Mouse (Mus musculus) spleen, adult 2 months (tissue): Measurements from ENCODE around the gene Snrnp70.

Experiments used
- CTCF ChIP-seq: fragments of 200-500 bp; IDR thresholded peaks from 2 replicates; pipeline ENCODE4 v1.5.1; 2011; ENCODE audit warnings: mild to moderate bottlenecking, inconsistent platforms; ENCODE audit not compliant: insufficient read depth, insufficient read length, insufficient replicate concordance; ENCODE audit errors: extremely low read depth
- POLR2A ChIP-seq: fragments of 200-500 bp; IDR thresholded peaks from 2 replicates; pipeline ENCODE4 v1.6.1; 2011; ENCODE audit warnings: low read depth, low read length, inconsistent platforms

DNA sequence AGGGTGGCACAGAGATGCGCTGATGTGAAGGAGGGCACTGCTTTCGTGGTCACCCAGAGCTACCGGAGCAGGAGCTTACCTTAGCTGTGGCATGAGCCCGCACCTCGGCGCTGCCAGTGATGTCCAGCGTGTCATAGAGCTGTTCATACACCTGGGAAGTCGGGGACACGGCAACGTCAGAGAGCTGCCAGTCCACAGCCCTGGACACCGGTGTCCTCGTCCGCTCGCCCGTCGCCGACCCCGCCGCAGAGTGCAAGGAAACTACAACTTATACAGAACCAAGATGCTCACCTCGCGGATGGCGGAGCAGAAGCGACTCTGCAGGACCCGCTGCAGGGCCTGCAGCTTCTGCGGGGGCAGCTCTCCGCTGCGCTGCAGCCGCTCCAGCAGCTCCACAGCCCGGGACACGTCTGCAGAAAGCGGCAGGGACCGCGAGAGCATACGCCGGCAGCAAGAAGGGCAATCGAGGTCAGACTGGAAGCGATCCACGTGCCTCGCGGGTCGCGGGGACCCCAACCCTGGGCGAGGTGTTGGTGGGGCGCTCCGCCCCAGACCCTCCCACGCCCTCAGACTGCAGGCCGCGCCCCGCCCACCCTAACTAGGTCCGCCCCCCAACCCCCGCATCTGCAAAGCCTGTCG is 25.6 kb downstream of the Snrnp70 start:
- no peak for TF ChIP-seq CTCF
- no peak for TF ChIP-seq POLR2A
